Mouse (Mus musculus) left cerebral cortex, adult 18-20 months (tissue): ENCODE measurements around the gene Llgl2. TPM values are rescaled to one million over a fixed set of nuclear protein-coding genes. Genes with fewer than 3 reads are reported as not detected.
"Not testable (repeated sequence)": the region's sequence is repeated elsewhere in the genome, so short reads cannot be mapped to it uniquely, and the experiment has no call there.

Source experiments
- DNase-seq, 2 experiments: peaks; one replicate each; pipeline ENCODE4 v3.0.0; 2021 to 2022; ENCODE audit warnings: low spot score in 2 of 2, mixed read lengths in 1 of 2
- total RNA-seq, 2 experiments: library from RNA; stranded (reverse); gene quantifications; 2 replicates each; pipeline ENCODE4 v1.2.3; 2021

Gene Llgl2
- total RNA-seq, 2 experiments from 2014 or later, result 3.6 to 4.5 TPM

- no peak for DNase-seq
Observed at GRCm38 (mm10) chr11:115833021-115833513, 9.2 kb downstream of the Llgl2 start.

DNA sequence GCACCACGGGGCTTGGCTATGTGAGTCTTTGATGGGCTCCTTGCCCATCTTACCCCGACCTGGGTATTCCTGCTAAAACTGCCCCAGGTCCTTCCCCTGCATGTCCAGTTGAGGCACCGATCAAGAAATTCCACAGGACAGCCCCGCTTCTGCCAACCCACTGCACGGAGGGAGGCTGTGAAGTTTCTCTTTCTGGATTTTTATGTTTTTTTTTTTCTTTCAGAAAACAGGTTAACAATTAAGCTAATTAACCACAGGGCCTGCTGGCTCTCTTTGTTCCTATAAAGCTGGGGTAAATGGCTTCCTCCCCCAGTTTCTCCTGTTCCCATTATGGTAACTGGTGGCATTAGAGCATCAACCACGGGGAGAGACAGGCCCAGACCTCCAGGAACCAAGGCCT is 10.2 kb downstream of the Llgl2 start:
- no peak for DNase-seq

DNA sequence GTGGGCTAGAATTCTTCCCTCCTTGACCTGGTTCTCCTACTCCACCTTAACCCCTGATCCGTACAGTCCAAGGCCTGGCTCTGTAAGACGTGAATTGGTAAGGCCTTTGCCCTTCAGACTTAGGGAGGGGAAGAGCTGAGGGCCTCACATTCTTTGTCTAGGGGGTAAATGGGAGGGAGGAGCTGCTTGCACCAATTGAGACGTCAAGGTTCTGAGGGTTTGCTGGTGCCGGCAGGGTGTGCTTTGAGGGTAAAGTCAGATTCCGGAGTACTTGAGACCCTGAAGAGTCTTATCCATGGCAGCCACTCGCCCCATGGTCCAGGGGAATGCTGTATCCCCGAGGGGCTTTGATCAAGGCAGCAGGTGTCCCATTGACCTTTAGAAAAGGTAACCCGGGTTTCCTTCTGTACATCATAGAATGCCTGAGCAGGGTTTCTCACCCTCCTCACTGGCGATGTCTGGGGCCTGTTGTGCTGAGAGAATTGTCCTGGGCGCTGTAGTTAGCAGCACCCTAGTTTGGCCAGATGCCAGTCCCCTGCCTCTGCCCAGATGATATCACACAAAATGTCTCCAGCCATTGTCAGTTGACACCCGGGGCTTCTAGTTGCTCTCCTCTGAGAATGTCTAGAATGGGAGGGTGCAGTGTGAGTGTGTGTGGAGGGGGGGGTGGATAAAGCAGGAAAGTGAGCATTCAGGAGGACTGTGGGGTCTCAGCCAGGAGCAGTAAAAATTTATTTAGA is 13.0 kb downstream of the Llgl2 start:
- DNase-seq, result no peak

GRCm38 (mm10) chr11:115837606-115838345 is 13.9 kb downstream of the Llgl2 start:
- DNase-seq, result no peak

DNA sequence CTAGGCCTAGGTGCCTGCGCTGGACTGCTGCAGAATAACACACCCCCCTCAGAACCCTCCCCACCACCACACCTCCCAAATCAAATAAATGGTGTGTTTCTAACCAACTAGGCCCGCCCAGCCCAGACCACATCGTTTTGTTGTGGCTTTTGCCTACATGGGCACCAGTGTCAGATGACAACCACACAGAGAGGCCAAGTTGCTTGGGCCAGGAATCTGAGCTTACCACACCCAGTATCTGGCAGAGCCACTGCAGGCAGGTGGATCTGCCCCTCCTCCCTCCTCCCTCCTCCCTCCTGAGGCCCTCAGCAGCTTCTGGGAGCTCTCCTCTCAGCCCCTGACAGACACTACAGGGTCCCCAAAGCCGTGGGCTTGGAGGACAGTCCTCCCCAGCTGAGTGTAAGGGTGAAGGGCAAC is 15.1 kb downstream of the Llgl2 start:
- DNase-seq, result no peak

DNA sequence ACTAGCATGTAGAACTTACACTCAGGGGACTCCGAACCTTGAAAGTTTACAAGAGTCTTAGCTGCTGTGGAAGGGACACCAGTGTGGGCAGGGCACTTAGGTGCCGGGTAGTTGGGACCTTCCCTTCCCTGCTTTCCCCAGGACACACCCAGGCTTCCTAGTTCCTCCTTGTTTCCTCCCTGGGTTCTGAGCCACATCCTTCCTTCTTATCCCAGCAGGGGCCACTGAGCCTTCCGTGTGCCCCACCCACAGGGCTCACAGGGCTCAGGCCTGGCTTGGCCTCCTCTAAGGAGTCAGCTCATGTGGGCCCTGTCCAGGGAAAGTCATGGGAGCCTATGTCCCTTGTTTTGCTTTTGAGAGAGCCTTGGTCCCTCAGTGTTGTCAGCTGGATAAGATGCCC is 15.9 kb downstream of the Llgl2 start:
- no peak for DNase-seq

DNA sequence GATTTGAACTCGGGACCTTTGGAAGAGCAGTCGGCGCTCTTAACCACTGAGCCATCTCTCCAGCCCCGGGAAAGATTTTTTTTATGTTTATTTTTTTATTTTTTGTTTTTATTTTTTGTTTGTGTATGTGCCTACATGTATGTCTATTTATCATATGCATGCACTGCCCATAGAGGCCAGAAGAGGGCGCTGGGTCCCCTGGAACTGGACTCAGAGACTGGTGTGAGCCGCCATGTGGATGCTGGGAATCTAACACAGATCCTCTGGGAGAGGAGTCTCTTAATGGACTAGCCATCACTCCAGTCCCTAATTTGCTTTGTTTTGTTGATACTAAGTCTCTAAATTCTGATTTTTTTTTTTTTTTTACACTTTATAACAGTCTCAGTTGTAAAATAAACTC is 17.2 kb downstream of the Llgl2 start:
- DNase-seq, result no peak

GRCm38 (mm10) chr11:115841961-115842550 is 18.2 kb downstream of the Llgl2 start:
- no peak for DNase-seq

- DNase-seq, result no peak
Observed at GRCm38 (mm10) chr11:115843141-115843890, 19.5 kb downstream of the Llgl2 start.

GRCm38 (mm10) chr11:115843891-115844239 is 20.0 kb downstream of the Llgl2 start:
- DNase-seq, result no peak

GRCm38 (mm10) chr11:115844240-115844639 is 20.4 kb downstream of the Llgl2 start:
- DNase-seq, result no peak

DNA sequence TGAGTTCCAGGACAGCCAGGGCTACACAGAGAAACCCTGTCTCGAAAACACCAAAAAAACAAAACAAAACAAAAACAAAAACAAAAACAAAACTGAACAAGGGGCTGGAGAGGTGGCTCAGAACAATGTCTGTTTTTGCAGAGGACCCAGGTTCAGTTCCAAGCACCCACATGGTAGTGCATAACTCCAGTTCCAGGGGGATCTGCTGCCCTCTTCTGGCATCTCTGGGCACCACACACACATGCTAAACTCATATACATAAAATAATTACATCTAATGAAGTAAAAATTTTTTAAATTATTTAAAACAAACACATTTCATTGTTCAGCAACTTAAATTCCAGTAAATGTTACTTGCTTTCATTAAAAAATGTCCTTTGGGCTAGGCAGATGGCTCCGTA is 22.0 kb downstream of the Llgl2 start:
- DNase-seq, result no peak

- DNase-seq, result peak; percentile 19 to 30
Observed at GRCm38 (mm10) chr11:115854674-115855073, 30.8 kb downstream of the Llgl2 start.

DNA sequence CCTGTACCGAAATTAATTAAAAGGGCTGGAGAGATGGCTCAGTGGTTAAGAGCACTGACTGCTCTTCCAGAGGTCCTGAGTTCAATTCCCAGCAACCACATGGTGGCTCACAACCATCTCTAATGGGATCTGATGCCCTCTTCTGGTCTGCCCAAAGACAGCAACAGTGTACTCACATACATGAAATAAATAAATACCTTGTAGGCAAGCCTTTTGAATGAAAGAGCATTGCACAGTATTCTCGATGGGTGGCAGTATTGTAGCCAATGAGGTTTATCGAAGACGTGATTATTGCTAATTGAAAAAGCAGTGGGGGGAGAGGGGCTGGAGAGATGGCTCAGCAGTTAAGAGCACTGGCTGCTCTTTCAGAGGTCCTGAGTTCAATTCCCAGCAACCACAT is 33.3 kb downstream of the Llgl2 start:
- not testable (repeated sequence) for DNase-seq

GRCm38 (mm10) chr11:115857936-115858335 is 34.1 kb downstream of the Llgl2 start:
- DNase-seq, result no peak

GRCm38 (mm10) chr11:115858354-115858753 is 34.5 kb downstream of the Llgl2 start, which contains the start of gene Myo15b:
Gene Myo15b (plus strand): TSS chr11:115858406.
- no peak for DNase-seq

- DNase-seq, result peak; percentile 59 to 63
Observed at GRCm38 (mm10) chr11:115859143-115859945, 35.5 kb downstream of the Llgl2 start.

DNA sequence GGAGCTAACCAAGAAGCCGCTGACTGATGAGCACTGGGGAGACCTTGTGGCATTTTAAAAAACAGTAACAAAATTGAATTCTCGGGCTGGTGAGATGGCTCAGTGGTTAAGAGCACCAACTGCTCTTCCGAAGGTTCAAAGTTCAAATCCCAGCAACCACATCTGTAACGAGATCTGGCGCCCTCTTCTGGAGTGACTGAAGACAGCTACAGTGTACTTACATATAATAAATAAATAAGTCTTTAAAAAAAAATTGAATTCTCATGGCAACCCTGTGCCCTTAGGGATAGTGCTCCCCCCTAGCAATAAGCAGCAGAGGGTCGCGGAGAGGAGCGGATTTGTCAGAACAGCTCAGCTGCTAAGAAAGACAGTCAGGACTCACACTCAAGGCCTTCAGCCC is 40.0 kb downstream of the Llgl2 start:
- no peak for DNase-seq

- DNase-seq, result no peak
Observed at GRCm38 (mm10) chr11:115869393-115869792, 45.5 kb downstream of the Llgl2 start.

DNA sequence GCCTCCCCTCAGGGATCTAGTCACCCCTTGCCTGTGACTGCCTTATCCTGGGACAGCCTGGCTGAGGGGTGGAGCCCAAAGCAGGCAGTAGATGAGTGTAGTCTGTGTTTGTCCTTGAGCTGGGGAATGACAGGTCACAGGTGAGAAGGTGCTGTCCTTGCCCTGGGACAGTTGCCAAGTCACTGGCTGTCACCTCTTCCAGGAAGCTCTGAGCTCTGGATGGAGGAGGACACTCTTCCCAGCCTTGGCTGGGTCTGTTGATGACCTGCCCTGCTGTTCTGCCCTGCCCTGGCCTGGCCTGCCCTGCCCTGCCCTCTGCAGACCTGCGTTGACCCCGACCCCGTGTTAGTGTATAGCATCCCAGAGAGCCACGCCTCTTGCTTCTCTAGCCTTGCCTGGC is 48.6 kb downstream of the Llgl2 start:
- DNase-seq, result no peak

DNA sequence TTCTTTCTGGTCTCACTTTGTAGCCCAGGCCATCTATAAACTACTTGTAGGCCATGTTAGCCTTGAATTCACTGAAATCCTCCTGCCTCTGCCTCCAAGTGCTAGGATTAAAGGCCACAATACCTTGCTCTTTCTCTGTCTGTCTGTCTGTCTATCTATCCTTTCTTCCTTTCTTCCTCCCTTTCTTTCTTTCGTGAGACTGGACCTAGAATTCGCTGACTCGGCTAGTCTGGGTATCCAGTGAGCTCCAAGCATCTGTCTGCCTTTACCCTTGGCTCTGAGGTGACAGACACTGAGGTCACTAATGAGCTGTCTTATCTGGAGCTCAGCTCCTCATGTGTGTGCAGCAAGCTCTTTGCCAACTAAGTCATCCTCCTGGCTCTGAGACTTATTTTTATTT is 52.1 kb downstream of the Llgl2 start:
- no peak for DNase-seq
